Mouse (Mus musculus) left cerebral cortex, postnatal 25 days (tissue): ENCODE data around the gene Ubb. TPM values are rescaled to one million over a fixed set of nuclear protein-coding genes. Genes with fewer than 3 reads are reported as not detected.

Experiments
- DNase-seq, 2 experiments: peaks; one replicate each; pipeline ENCODE4 v3.0.0; 2022; ENCODE audit warnings: low spot score in 2 of 2, mixed read lengths in 1 of 2
- intact Hi-C: fragments of 180-260 bp; cut with DNase I; formaldehyde crosslinking; loops from one replicate; pipeline ENCODE4 v1.15.1; 2025
- total RNA-seq, 2 experiments: library from RNA; stranded (reverse); gene quantifications; 2 replicates each; pipeline ENCODE4 v1.2.3; 2021

Gene Ubb
- total RNA-seq, 2 experiments from 2014 or later, result 1,728 to 1,830 TPM

DNA sequence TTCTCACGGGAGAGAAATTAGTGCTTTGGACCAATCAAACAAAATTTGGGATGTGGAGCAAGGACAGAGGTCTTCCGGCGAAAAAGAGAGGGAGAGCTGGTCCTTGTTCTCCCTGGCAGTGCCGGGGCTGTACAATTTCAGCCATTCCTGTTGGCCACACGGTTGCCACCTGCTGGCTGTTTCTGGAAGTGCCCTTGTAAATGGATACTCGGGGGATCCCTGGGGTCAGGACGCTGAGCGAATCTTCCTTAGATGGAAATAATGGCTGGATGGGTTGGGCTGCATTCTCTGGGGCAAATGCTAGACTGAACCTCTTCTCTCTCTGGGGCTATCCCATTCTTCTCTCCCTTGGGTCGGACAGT is 24.3 kb downstream of the Ubb start:
- intact Hi-C loops, result loop anchor here (2.0 kb wide), 1 partner anchor 24 kb away; the partner anchor contains the start of gene Ubb
- DNase-seq, result peak; percentile 88 to 89

GRCm38 (mm10) chr11:62575659-62576438 is 24.9 kb downstream of the Ubb start:
- intact Hi-C loops, result loop anchor here (2.0 kb wide), 1 partner anchor 25 kb away; the partner anchor contains the start of gene Ubb
- peak; percentile 65 to 81 for DNase-seq

GRCm38 (mm10) chr11:62576530-62577152 is 25.7 kb downstream of the Ubb start:
- intact Hi-C loops, result no loop called here
- DNase-seq, result peak; percentile 50 to 54

DNA sequence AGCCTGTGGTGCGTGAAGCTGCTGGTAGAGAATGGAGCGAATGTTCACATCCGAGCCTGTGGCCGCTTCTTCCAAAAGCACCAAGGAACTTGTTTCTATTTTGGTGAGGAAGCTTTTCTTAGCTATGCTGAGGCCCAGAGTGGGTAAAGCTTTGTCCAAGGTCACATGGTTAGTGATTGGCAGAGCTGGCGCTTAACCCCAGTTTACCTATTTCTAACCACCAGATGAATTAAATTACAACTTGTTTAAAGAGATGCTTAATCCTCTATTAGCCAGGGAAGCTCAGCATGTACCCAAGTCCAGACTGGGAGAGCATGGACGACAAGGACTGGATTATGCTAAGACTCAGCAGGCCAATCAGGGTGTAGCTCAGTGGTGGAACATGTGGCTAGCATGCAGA is 32.1 kb downstream of the Ubb start:
- no peak for DNase-seq
- intact Hi-C loops, result no loop called here

GRCm38 (mm10) chr11:62584671-62585206 is 33.8 kb downstream of the Ubb start:
- intact Hi-C loops, result no loop called here
- no peak for DNase-seq

DNA sequence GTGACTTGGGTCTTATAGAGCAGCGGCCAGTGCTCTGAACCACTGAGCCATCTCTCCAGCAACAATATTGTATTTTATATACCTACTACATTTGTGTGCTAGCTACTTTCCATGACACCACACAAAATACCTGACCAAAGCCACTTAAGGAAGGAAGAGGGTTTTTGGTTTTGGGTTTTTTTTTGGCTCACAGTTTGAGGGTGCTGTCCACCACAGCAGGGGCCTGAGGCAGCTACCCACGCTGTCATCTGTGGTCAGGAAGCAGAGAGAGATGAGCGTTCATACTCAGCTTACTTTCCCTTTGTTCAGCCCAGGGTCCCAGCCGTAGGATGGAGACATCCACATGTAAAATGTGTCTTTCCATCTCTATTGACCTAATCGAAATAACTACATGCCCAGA is 36.1 kb downstream of the Ubb start:
- intact Hi-C loops, result no loop called here
- DNase-seq, result no peak

GRCm38 (mm10) chr11:62589391-62589790 is 38.4 kb downstream of the Ubb start:
- intact Hi-C loops, result no loop called here
- no peak for DNase-seq

GRCm38 (mm10) chr11:62591026-62591425 is 40.1 kb downstream of the Ubb start:
- intact Hi-C loops, result no loop called here
- no peak for DNase-seq

DNA sequence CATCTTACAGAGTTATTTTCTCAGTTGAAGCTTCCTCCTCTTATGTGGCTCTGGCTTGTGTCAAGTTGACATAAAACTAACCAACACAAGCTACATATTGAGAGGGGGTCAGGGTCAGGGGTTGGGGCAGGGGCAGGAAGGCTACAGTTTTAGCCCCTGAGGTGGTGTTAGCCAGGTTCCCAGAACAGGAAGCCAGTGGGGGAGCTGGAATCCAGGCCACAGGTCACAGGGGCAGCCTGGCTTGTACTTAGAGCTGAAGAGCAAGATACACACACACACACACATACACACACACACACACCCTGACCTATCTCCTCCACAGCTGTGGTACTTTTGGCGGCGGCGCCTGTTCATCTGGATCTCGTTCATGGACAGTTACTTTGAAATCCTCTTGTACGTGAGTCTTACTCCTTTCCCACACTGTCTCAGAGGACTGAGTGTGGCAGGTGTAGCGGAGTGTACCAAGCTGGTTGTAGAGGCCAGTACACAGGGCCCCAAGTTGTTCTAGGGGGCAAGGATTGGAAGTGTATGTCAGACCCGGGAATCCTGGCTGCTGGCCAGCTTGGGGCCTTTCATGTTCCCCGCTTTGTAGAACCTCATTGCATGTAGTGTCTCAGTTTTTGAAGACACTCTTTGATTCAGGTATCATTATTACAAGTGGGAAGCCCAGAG is 41.1 kb downstream of the Ubb start:
- intact Hi-C loops, result no loop called here
- no peak for DNase-seq

- intact Hi-C loops, result no loop called here
- no peak for DNase-seq
These were observed 47.6 kb downstream of the Ubb start for GRCm38 (mm10) chr11:62598571-62598970.

DNA sequence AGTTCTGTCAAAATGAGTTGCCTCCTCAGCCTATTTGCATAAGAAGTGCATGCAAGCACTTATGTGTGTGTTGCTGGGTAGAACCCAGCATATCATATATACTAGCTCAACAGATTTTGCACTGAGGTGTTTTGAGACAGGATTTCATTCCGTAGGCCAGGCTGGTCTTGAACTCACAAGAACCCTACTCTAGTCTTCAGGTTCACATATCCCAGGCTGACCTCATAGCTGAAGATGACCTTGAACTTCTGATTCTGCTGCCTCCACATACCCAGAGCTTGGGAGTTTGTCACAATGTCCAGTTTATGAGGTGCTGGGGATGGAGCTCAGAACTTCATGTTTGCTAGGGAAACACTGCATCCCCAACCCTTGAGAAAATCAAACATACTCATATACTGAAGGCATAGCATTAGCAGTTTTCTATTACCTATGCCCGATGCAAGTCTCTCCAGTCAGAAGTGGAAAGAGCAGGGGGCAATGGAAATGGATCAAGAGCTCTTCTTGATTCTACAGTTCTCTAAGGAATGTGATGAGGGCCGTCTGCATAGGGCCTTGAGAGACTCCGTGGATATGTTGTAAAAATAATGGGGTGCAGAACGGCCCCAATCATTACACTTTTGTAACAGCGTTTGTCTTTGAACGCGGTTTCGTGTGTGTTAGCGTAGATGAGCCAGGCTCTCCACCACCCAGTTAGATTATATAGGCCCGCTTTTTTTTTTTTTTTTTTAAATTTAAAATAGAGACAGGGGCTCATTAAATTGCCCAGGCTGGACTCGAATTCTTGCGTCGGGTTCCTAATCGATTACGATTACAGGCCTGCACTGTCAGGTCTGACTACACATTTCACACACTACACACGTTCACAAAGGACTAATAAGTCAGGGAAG is 51.0 kb downstream of the Ubb start:
- intact Hi-C loops, result loop anchor here (1.0 kb wide), 1 partner anchor 51 kb away; the partner anchor contains the start of gene Ubb
- DNase-seq, result no peak

Other genes starting within 250 kb of the Ubb start
- gene Pigl, start 92.7 kb upstream of the Ubb start, total RNA-seq, result 1 to 10 TPM; 5.6 to 7.6 TPM
- 100 to 1,000 TPM; 267 to 273 TPM for gene Ncor1, start 92.6 kb upstream of the Ubb start, total RNA-seq
- gene Cenpv, start 11.9 kb upstream of the Ubb start, total RNA-seq, result 10 to 100 TPM; 41.4 to 44.3 TPM
- 10 to 100 TPM; 16.6 to 18.7 TPM for gene Trpv2, start 23.3 kb downstream of the Ubb start, total RNA-seq
- gene Lrrc75a, start 97.4 kb downstream of the Ubb start, total RNA-seq, result 10 to 100 TPM; 18.0 to 20.0 TPM
- gene Mmgt2, start 97.5 kb downstream of the Ubb start, total RNA-seq, result 10 to 100 TPM; 18.4 to 20.2 TPM
- 10 to 100 TPM; 16.5 to 16.6 TPM for gene Zfp287, start 180.7 kb downstream of the Ubb start, total RNA-seq
- not detected for gene Gm10428, start 201.9 kb downstream of the Ubb start, total RNA-seq
- gene Zfp286, start 238.3 kb downstream of the Ubb start, total RNA-seq, result 10 to 100 TPM; 21.1 to 22.5 TPM